Mouse (Mus musculus) lung, adult 2 months (tissue): Measurements from ENCODE around the gene 4930432M17Rik.

Experiments
- CTCF ChIP-seq: fragments of 200-500 bp; IDR thresholded peaks from 2 replicates; pipeline ENCODE4 v1.5.1; 2011; ENCODE audit warnings: mild to moderate bottlenecking, low read length, control low read depth; ENCODE audit not compliant: insufficient read depth
- POLR2A ChIP-seq: fragments of 200-500 bp; IDR thresholded peaks from 2 replicates; pipeline ENCODE4 v1.6.1; 2011; ENCODE audit warnings: low read depth, mild to moderate bottlenecking, control low read depth, low read length, borderline replicate concordance; ENCODE audit errors: extremely low read depth

DNA sequence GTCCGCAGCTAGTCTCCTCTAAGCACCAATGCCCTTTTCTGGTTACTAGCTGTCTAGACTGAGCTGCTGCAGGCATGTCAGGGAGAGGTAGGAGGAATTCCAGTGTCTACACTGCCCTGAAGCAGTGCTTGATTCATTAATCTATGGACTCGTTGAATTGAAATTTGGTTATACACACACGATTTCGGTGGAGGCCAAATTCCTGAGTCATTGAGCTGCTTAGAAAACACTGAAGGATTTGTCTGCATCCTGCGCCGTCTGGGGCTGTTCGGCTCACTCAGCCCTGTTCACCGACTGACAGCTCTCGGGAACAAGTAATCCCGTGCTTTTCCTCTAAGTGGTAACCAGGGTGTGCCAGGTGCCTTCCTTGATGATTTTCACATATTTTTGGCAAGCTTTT, 55.1 kb downstream of the 4930432M17Rik start:
- TF ChIP-seq POLR2A (no peak), CTCF (no peak)
